Mouse (Mus musculus) left cerebral cortex, adult 2 months (tissue): ENCODE data around the gene Fndc3b. TPM values are rescaled to one million over a fixed set of nuclear protein-coding genes. Genes with fewer than 3 reads are reported as not detected.
"Not testable (repeated sequence)": the region's sequence is repeated elsewhere in the genome, so short reads cannot be mapped to it uniquely, and the experiment has no call there.

ENCODE experiments used
- DNase-seq, 2 experiments: peaks; one replicate each; pipeline ENCODE4 v3.0.0; 2021 to 2022; ENCODE audit warnings: low spot score in 2 of 2, mixed read lengths in 1 of 2; ENCODE audit errors: extremely low spot score in 1 of 2
- H3K27ac ChIP-seq: fragments of 200-600 bp; 2 replicates; pipeline ENCODE4 v1.8.1; 2022
- H3K4me3 ChIP-seq: fragments of 200-600 bp; 2 replicates; pipeline ENCODE4 v1.8.1; 2022
- CTCF ChIP-seq: fragments of 200-600 bp; IDR thresholded peaks from 2 replicates; pipeline ENCODE4 v1.8.1; 2022; ENCODE audit warnings: antibody characterized with exemption, mild to moderate bottlenecking, moderate library complexity
- intact Hi-C: fragments of 180-260 bp; cut with DNase I; formaldehyde crosslinking; loops from one replicate; pipeline ENCODE4 v1.15.1; 2025
- total RNA-seq, 2 experiments: library from RNA; stranded (reverse); gene quantifications; 2 replicates each; pipeline ENCODE4 v1.2.3; 2021

The Fndc3b gene
- total RNA-seq, 2 experiments from 2014 or later = 25.1 to 27.7 TPM

- no peak overlapping the region for H3K4me3 ChIP-seq
- no peak for TF ChIP-seq CTCF
- intact Hi-C loops = no loop called here
- no peak for DNase-seq
- H3K27ac ChIP-seq = no peak overlapping the region
These were observed 286.9 kb downstream of the Fndc3b start for GRCm38 (mm10) chr3:27424049-27424667.

- no peak for DNase-seq
- intact Hi-C loops = no loop called here
- no peak overlapping the region for H3K4me3 ChIP-seq
These were observed 288.6 kb downstream of the Fndc3b start for GRCm38 (mm10) chr3:27422521-27422920.

GRCm38 (mm10) chr3:27421980-27422379, 289.1 kb downstream of the Fndc3b start:
- DNase-seq = no peak
- no peak for TF ChIP-seq CTCF
- no peak overlapping the region for H3K27ac ChIP-seq
- H3K4me3 ChIP-seq = no peak overlapping the region
- intact Hi-C loops = no loop called here

More at GRCm38 (mm10) chr3:27422521-27422920, 288.6 kb downstream of the Fndc3b start:
- TF ChIP-seq CTCF = no peak
- no peak overlapping the region for H3K27ac ChIP-seq

- Histone ChIP-seq H3K27ac (no peak overlapping the region), H3K4me3 (no peak overlapping the region)
- TF ChIP-seq CTCF = no peak
- intact Hi-C loops = no loop called here
- DNase-seq = no peak
These were observed 292.5 kb downstream of the Fndc3b start for GRCm38 (mm10) chr3:27418602-27419001.

- no peak for DNase-seq
- TF ChIP-seq CTCF = no peak
- Histone ChIP-seq H3K4me3 (no peak overlapping the region), H3K27ac (no peak overlapping the region)
- intact Hi-C loops = no loop called here
These were observed 294.3 kb downstream of the Fndc3b start for GRCm38 (mm10) chr3:27416786-27417185.

GRCm38 (mm10) chr3:27413566-27413965, 297.5 kb downstream of the Fndc3b start:
- intact Hi-C loops = no loop called here
- TF ChIP-seq CTCF = no peak
- no peak for DNase-seq
- H3K4me3 ChIP-seq = no peak overlapping the region
- no peak overlapping the region for H3K27ac ChIP-seq

- intact Hi-C loops = no loop called here
- DNase-seq = no peak
- TF ChIP-seq CTCF = no peak
- Histone ChIP-seq H3K4me3 (no peak overlapping the region), H3K27ac (no peak overlapping the region)
These were observed 299.8 kb downstream of the Fndc3b start for GRCm38 (mm10) chr3:27411286-27411685.

GRCm38 (mm10) chr3:27408564-27408963, 302.5 kb downstream of the Fndc3b start:
- intact Hi-C loops = no loop called here
- no peak for DNase-seq

GRCm38 (mm10) chr3:27406440-27406839, 304.7 kb downstream of the Fndc3b start:
- no peak overlapping the region for H3K4me3 ChIP-seq
- H3K27ac ChIP-seq = no peak overlapping the region
- DNase-seq = no peak
- intact Hi-C loops = no loop called here
- TF ChIP-seq CTCF = no peak

More at GRCm38 (mm10) chr3:27408564-27408963, 302.5 kb downstream of the Fndc3b start:
- no peak for TF ChIP-seq CTCF
- Histone ChIP-seq H3K4me3 (no peak overlapping the region), H3K27ac (no peak overlapping the region)

- H3K4me3 ChIP-seq, H3K27ac ChIP-seq, intact Hi-C loops, DNase-seq: not testable (repeated sequence)
These were observed 310.1 kb downstream of the Fndc3b start for GRCm38 (mm10) chr3:27400996-27401395.

GRCm38 (mm10) chr3:27389923-27390322, 321.2 kb downstream of the Fndc3b start:
- no peak overlapping the region for H3K4me3 ChIP-seq
- no peak for TF ChIP-seq CTCF
- intact Hi-C loops = no loop called here
- H3K27ac ChIP-seq = no peak overlapping the region
- no peak for DNase-seq

- Histone ChIP-seq H3K27ac (no peak overlapping the region), H3K4me3 (no peak overlapping the region)
- no peak for DNase-seq
- intact Hi-C loops = no loop called here
- no peak; the same call in 1 of the 2 replicates for TF ChIP-seq CTCF
These were observed 326.3 kb downstream of the Fndc3b start for GRCm38 (mm10) chr3:27384836-27385235.

- Histone ChIP-seq H3K27ac (no peak overlapping the region), H3K4me3 (no peak overlapping the region)
- intact Hi-C loops = no loop called here
- no peak for TF ChIP-seq CTCF
- no peak for DNase-seq
These were observed 333.2 kb downstream of the Fndc3b start for GRCm38 (mm10) chr3:27377935-27378334.
